Mouse (Mus musculus) hindbrain, embryonic 14.5 days (tissue): ENCODE measurements around the gene C1ql4. TPM values are rescaled to one million over a fixed set of nuclear protein-coding genes. Genes with fewer than 3 reads are reported as not detected.
A peak's percentile ranks its signal among the peaks of the same experiment; 100 is the strongest.

Experiments used
- ATAC-seq: fragments of 200-750 bp; cut with Nextera tagmentation; 2 replicates; pipeline ENCODE4 v1.8.0; 2017; ENCODE audit warnings: moderate number of reproducible peaks, mild to moderate bottlenecking, moderate TSS enrichment, moderate library complexity; ENCODE audit not compliant: low FRiP score
- DNase-seq: peaks from one replicate; pipeline ENCODE4 v3.0.0-alpha.2; 2015; ENCODE audit warnings: low spot score
- H3K27ac ChIP-seq: fragments of 300-500 bp; sonication (generic); 2 replicates; pipeline ENCODE4 v1.5.1; 2014; ENCODE audit warnings: mild to moderate bottlenecking, moderate library complexity
- H3K27me3 ChIP-seq: fragments of 300-500 bp; sonication (generic); 2 replicates; pipeline ENCODE4 v1.6.1; 2014; ENCODE audit warnings: mild to moderate bottlenecking, low read length, mixed read lengths; ENCODE audit not compliant: control insufficient read depth, insufficient read depth
- H3K36me3 ChIP-seq: fragments of 300-500 bp; sonication (generic); replicated peaks from 2 replicates; pipeline ENCODE4 v1.6.1; 2014; ENCODE audit not compliant: control insufficient read depth, insufficient read depth
- H3K4me1 ChIP-seq: fragments of 300-500 bp; sonication (generic); replicated peaks from 2 replicates; pipeline ENCODE4 v1.6.1; 2014; ENCODE audit warnings: antibody characterized with exemption, low read length, mixed read lengths; ENCODE audit not compliant: control insufficient read depth, insufficient read depth
- H3K4me2 ChIP-seq: fragments of 300-500 bp; sonication (generic); replicated peaks from 2 replicates; pipeline ENCODE4 v1.6.1; 2014; ENCODE audit warnings: mild to moderate bottlenecking, moderate library complexity
- H3K4me3 ChIP-seq: fragments of 300-500 bp; sonication (generic); replicated peaks from 2 replicates; pipeline ENCODE4 v1.5.1; 2014; ENCODE audit warnings: mild to moderate bottlenecking, low read length
- H3K9ac ChIP-seq: fragments of 300-500 bp; sonication (generic); 2 replicates; pipeline ENCODE4 v1.6.1; 2014
- H3K9me3 ChIP-seq: fragments of 300-500 bp; sonication (generic); 2 replicates; pipeline ENCODE4 v1.6.1; 2016; ENCODE audit warnings: low read length; ENCODE audit not compliant: control insufficient read depth
- WGBS: fragments of 180-500 bp; shearing (Covaris S2); extraction: QIAGEN DNeasy Blood & Tissue Kit; methylation state at CpG from one replicate; pipeline ENCODE4 v1.1.7; 2014; 5-methylcytosine and 5-hydroxymethylcytosine counted together
- polyA plus RNA-seq: library from polyadenylated mRNA; unstranded; fragments of >200 nt; fragmentation: Nextera tagmentation; extraction: Ambion mirVana; gene quantifications from 2 replicates; pipeline ENCODE4 v1.2.1, GENCODE M21; 2014

The C1ql4 gene
- polyA plus RNA-seq, 1 experiment from 2014 or later, result 4.7 TPM

GRCm38 (mm10) chr15:99105238-99105637 lies 17.6 kb upstream of the C1ql4 start:
- Histone ChIP-seq H3K27me3 (peaks cover 11% of the 10 kb centered on the region; the same call in 1 of the 2 replicates), H3K9ac (no peak overlapping the region), H3K4me3 (no peak overlapping the region), H3K27ac (no peak overlapping the region), H3K9me3 (no peaks in the 10 kb centered on the region), H3K4me2 (no peak overlapping the region), H3K4me1 (no peaks in the 10 kb centered on the region), H3K36me3 (no peaks in the 10 kb centered on the region)
- no peak for ATAC-seq
- no peak for DNase-seq
- WGBS, result 70% methylated on average over 7 of the region's 7 CpGs

GRCm38 (mm10) chr15:99099984-99100383 lies 12.4 kb upstream of the C1ql4 start:
- WGBS, result 45% methylated on average over 3 of the region's 3 CpGs
- H3K4me2 ChIP-seq, result no peak overlapping the region
- H3K9ac ChIP-seq, result no peak overlapping the region
- H3K4me3 ChIP-seq, result no peak overlapping the region
- H3K36me3 ChIP-seq, result no peaks in the 10 kb centered on the region
- no peak for DNase-seq
- H3K27me3 ChIP-seq, result peaks cover 63% of the 10 kb centered on the region
- no peak overlapping the region for H3K27ac ChIP-seq
- no peak for ATAC-seq
- peaks cover 33% of the 10 kb centered on the region for H3K4me1 ChIP-seq
- H3K9me3 ChIP-seq, result no peaks in the 10 kb centered on the region

- Histone ChIP-seq H3K27me3 (peaks cover 68% of the 10 kb centered on the region), H3K9me3 (no peaks in the 10 kb centered on the region), H3K27ac (no peak overlapping the region), H3K4me3 (no peak overlapping the region), H3K9ac (no peak overlapping the region), H3K4me1 (peaks cover 39% of the 10 kb centered on the region), H3K36me3 (no peaks in the 10 kb centered on the region), H3K4me2 (peak overlapping the region; percentile 6; the same call in 1 of the 2 replicates)
- peak; percentile 38; the same call in 1 of the 2 replicates for ATAC-seq
- 1% methylated on average over 15 of the region's 15 CpGs for whole genome bisulfite sequencing
- DNase-seq, result peak; percentile 73
These were observed 11.5 kb upstream of the C1ql4 start for GRCm38 (mm10) chr15:99099139-99099556.

DNA sequence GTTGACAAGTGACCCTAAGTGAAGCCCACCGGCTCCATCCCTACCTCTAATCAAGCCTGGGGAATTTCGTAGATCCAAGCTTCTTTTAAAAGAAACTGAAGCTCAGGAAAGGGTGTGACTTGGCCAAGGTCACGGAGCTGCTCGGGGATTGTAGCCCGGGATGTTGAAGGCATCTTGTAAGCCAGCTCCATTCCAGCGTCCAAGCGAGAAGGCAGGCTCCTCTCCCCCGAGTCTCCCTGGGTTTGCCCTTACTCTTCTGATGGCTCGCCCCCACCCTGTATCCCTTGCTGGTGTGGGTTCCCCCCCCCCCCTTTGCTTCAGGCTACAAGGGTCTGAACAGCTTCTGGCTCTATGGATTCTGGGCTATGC lies 10.9 kb upstream of the C1ql4 start:
- Histone ChIP-seq H3K27me3 (peaks cover 73% of the 10 kb centered on the region), H3K4me3 (peak overlapping the region; percentile 37), H3K27ac (no peak overlapping the region), H3K4me1 (peaks cover 45% of the 10 kb centered on the region), H3K4me2 (peak overlapping the region; percentile 76), H3K9ac (no peak overlapping the region), H3K9me3 (no peaks in the 10 kb centered on the region), H3K36me3 (no peaks in the 10 kb centered on the region)
- ATAC-seq (no peak), DNase-seq (no peak)
- WGBS, result under 1% methylated on average over 9 of the region's 9 CpGs

GRCm38 (mm10) chr15:99097840-99098492 lies 10.3 kb upstream of the C1ql4 start:
- Histone ChIP-seq H3K4me3 (peak overlapping the region; percentile 37), H3K4me1 (peaks cover 50% of the 10 kb centered on the region), H3K9me3 (no peaks in the 10 kb centered on the region), H3K4me2 (peak overlapping the region; percentile 76), H3K27me3 (peaks cover 74% of the 10 kb centered on the region), H3K36me3 (no peaks in the 10 kb centered on the region), H3K9ac (0 out of 2 replicates have a peak overlapping the region, but pooled peaks have one; percentile 49), H3K27ac (no peak overlapping the region)
- under 1% methylated on average over 39 of the region's 39 CpGs for WGBS
- ATAC-seq (no peak), DNase-seq (no peak)

- H3K27ac ChIP-seq, result no peak overlapping the region
- no peak for ATAC-seq
- peak overlapping the region; percentile 37 for H3K4me3 ChIP-seq
- no peaks in the 10 kb centered on the region for H3K9me3 ChIP-seq
- H3K4me1 ChIP-seq, result peaks cover 51% of the 10 kb centered on the region
- H3K4me2 ChIP-seq, result peak overlapping the region; percentile 76
- under 1% methylated on average over 45 of the region's 58 CpGs for WGBS
- peaks cover 80% of the 10 kb centered on the region for H3K27me3 ChIP-seq
- no peak for DNase-seq
- H3K9ac ChIP-seq, result peak overlapping the region; percentile 49; the same call in 1 of the 2 replicates
- no peaks in the 10 kb centered on the region for H3K36me3 ChIP-seq
These were observed 9.3 kb upstream of the C1ql4 start for GRCm38 (mm10) chr15:99096831-99097500.

DNA sequence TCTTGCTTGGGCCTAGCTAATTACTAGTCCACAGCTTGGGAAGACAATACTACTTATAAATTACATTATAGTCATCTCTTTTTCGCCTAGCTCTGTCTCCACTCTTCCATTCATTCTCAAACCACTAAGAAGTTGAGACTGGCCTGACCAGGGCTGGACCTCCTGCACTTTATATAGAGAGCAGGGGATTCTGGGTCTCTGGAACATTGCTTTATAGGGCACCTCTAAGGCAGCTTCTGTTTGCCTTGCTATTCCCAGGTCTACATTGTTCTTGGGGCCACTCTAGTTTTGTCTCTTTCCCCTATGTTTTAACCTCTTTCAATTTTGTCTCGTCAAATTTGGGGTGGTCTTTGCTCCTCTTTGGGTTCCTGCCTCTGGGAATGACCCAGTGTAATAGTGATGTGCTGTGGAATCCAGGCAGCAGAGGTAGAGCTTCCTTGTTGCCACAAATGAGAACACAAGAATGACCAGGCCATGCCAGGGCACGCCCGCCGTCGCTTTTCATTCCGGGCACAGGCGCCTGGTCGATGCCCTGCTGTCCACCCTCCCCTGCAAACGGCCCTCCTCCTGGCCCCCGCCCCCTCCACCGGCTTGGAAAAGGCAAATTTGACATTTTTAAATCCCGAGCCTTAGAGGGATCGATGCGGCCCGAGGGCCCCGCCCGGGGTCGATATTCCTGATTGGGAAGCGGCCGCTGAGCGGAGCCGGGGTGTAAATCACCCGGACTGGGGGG lies 8.6 kb upstream of the C1ql4 start:
- Histone ChIP-seq H3K27ac (no peak overlapping the region), H3K9ac (peak overlapping the region; percentile 49; the same call in 1 of the 2 replicates), H3K4me1 (peaks cover 51% of the 10 kb centered on the region), H3K4me2 (peak overlapping the region; percentile 76), H3K27me3 (peaks cover 78% of the 10 kb centered on the region), H3K4me3 (peak overlapping the region; percentile 37), H3K36me3 (no peaks in the 10 kb centered on the region), H3K9me3 (no peaks in the 10 kb centered on the region)
- 3% methylated on average over 24 of the region's 24 CpGs for WGBS
- no peak for ATAC-seq
- DNase-seq, result no peak

DNA sequence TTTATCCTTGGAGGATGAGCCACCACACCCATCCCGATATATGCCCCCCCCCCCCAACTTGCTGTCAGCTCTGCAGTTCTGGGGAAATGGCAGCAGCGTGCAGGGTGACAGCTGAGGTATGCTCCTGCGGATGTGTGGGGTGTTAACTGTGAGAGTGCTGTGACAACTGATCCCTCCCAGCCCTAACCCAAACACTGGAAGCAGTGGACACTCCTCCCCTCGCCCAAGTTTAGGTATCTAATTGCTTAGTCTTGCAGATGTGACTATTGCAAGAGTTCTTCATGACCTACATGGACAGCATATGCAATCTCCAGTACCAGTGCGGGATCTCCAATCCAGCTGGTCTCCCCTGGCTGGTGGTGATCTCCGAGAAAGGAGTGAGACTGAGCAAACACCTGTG lies 7.7 kb upstream of the C1ql4 start:
- Histone ChIP-seq H3K36me3 (no peaks in the 10 kb centered on the region), H3K9me3 (no peaks in the 10 kb centered on the region), H3K4me1 (peaks cover 51% of the 10 kb centered on the region), H3K9ac (no peak overlapping the region), H3K27ac (no peak overlapping the region), H3K4me3 (no peak overlapping the region), H3K4me2 (no peak overlapping the region), H3K27me3 (peaks cover 73% of the 10 kb centered on the region)
- ATAC-seq (no peak), DNase-seq (no peak)
- 5% methylated on average over 6 of the region's 6 CpGs for WGBS

DNA sequence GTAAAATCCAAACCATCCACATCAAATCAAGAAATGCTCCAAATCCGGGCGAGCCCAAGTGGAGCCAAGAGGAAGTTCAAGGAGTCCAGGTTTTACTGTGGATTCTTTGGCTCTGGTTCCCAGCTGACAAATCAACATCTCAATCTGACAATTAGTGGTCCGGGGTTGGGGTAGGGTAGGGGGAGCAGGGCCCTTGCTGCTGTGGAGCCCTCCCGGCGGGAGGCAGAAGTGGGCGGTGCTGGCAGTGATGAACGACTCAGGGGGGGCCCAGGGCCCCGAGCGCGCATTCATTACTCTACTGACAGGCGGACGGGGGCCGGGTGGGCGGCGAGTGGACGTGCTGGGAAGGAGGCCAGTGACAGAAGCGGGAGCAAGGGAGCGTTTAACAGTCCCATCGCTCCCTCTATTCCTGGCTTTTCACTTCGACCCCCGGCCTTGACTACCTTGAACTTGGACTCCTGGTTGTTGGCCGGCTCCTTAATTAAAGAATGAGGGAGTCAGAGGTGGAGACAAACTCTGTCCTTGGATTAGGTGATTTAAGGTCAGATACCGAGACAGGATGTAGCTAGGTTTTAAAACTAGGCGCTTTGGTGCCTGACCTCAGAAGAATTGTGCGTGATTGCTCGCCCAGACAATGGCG lies 7.1 kb upstream of the C1ql4 start:
- Histone ChIP-seq H3K9ac (no peak overlapping the region), H3K36me3 (no peaks in the 10 kb centered on the region), H3K4me2 (peak overlapping the region; percentile 24; the same call in 1 of the 2 replicates), H3K9me3 (no peaks in the 10 kb centered on the region), H3K27me3 (peaks cover 70% of the 10 kb centered on the region), H3K27ac (no peak overlapping the region; the same call in 1 of the 2 replicates), H3K4me3 (no peak overlapping the region), H3K4me1 (peaks cover 51% of the 10 kb centered on the region)
- peak; percentile 32; the same call in 1 of the 2 replicates for ATAC-seq
- DNase-seq, result peak; percentile 49
- 2% methylated on average over 27 of the region's 27 CpGs for WGBS
